ENCODE assay signal across 26 mouse cellular contexts in the genomic region with DNA sequence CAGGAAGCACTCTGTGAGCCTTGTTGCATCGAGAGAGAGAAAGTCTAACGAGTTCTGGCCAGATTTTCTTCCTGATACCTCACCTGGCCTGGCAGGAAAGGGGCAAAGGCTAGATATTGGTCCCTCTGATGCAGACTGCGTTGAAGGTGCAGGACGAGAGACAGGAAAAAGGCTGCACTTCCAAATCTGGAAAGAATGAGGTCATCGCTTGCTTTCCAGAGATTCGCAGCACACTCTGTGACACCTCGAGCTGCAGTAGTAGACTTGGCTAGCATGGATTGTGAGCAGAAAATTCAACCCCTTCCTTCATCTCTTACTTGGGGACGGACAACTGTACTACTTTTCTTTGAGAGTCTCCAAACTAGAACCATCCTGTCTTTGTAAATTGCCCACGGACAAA. TPM values are rescaled to one million over a fixed set of nuclear protein-coding genes. Genes with fewer than 3 reads are reported as not detected.
A peak's percentile ranks its signal among the peaks of the same experiment; 100 is the strongest.
DNase-seq lines count a peak whose midpoint lies in the region; ATAC-seq and TF ChIP-seq lines count a peak whose summit lies in the region.
"Had no signal": no experiment of that assay in that cellular context is flagged by ENCODE, and none has a peak within 500 bp of the region (broad histone marks: within the 10 kb centered on the region; RNA-seq: fewer than 3 reads in every experiment).

No protein-coding gene starts in this region.

- no peak for ATAC-seq in heart, embryonic 16.5 days (replicated peaks; ENCODE audit: extremely low read depth, insufficient read depth, low FRiP score)
- peak; percentile 51 for ATAC-seq in Patski
- ATAC-seq: forebrain, embryonic 15.5 days; inflammation-experienced regulatory T-cells, adult 6 months had no signal

- no peaks in the 10 kb centered on the region for H3K36me3 ChIP-seq in heart, embryonic 10.5 days
- H3K36me3 ChIP-seq in heart, embryonic 16.5 days (ENCODE audit: control insufficient read depth, insufficient read depth), result no peaks in the 10 kb centered on the region
- H3K36me3 ChIP-seq in small intestine, adult 2 months (ENCODE audit: control insufficient read depth, insufficient read depth, low read length), result no peaks in the 10 kb centered on the region
- H3K36me3 ChIP-seq: embryonic facial prominence, embryonic 15.5 days; forebrain, embryonic 15.5 days; hindbrain, embryonic 13.5 days had no signal

- no peak for DNase-seq in heart, embryonic 10.5 days (ENCODE audit: low spot score)
- no peak for DNase-seq in heart, postnatal 36 days
- no peak for DNase-seq in heart, postnatal 14 days
- DNase-seq in Patski (ENCODE audit: low read depth, low spot score), result no peak
- DNase-seq in gastrocnemius, postnatal 36 days, result no peak
- no peak for DNase-seq in layer of hippocampus, adult 2 months (ENCODE audit: low spot score in 2 of 2)
- DNase-seq: adrenal gland, postnatal 25 days; cerebellum, adult 9-11 months; gastrocnemius, postnatal 10 days; heart, adult 2 months; kidney, postnatal 25 days; lung, postnatal 10 days; thymus, adult 18-20 months; thymus, postnatal 36 days had no signal

- H3K4me1 ChIP-seq in heart, embryonic 10.5 days, result 0 out of 2 replicates have a peak, but pooled peaks cover 9% of the 10 kb centered on the region
- peaks cover 2% of the 10 kb centered on the region; the same call in 1 of the 2 replicates for H3K4me1 ChIP-seq in heart, embryonic 16.5 days (ENCODE audit: control insufficient read depth, insufficient read depth, low read length)
- H3K4me1 ChIP-seq in small intestine, adult 2 months (ENCODE audit: control insufficient read depth, insufficient read depth, insufficient read length, low read length), result peaks cover 11% of the 10 kb centered on the region

- peak overlapping the region; percentile 30; the same call in 1 of the 2 replicates for H3K4me3 ChIP-seq in heart, embryonic 10.5 days
- H3K4me3 ChIP-seq in heart, embryonic 16.5 days (ENCODE audit: low read length), result peak overlapping the region; percentile 6; the same call in 1 of the 2 replicates
- H3K4me3 ChIP-seq in small intestine, adult 2 months (ENCODE audit: low read depth, low read length), result no peak overlapping the region
- no peak overlapping the region for H3K4me3 ChIP-seq in layer of hippocampus, adult 2 months
- H3K4me3 ChIP-seq: embryonic facial prominence, embryonic 15.5 days; forebrain, embryonic 15.5 days; heart, adult 2 months; hindbrain, embryonic 13.5 days; left cerebral cortex, adult 2 months had no signal

- in situ Hi-C loops in Patski (cut with MboI; ENCODE audit: low pct_unique_long_range_greater_than_20kb), result no loop called here

- no peak for TF ChIP-seq POLR2A in small intestine, adult 2 months (IDR thresholded peaks at IDR 0.05; ENCODE audit: low read depth, low read length)

- CTCF ChIA-PET in Patski (lab: Charles Lee), result no interaction called here

- peaks cover 32% of the 10 kb centered on the region for H3K27me3 ChIP-seq in heart, embryonic 10.5 days (ENCODE audit: insufficient read depth, poor library complexity, severe bottlenecking)
- peaks cover 23% of the 10 kb centered on the region for H3K27me3 ChIP-seq in heart, embryonic 16.5 days (ENCODE audit: control insufficient read depth, insufficient read depth, low read length)
- peaks cover 28% of the 10 kb centered on the region for H3K27me3 ChIP-seq in Patski
- H3K27me3 ChIP-seq in small intestine, adult 2 months (ENCODE audit: control insufficient read depth, insufficient read depth, low read length), result peaks cover 3% of the 10 kb centered on the region; the same call in 1 of the 2 replicates

- intact Hi-C loops in heart, postnatal 36 days (cut with DNase I), result no loop called here
- intact Hi-C loops in heart, postnatal 14 days (cut with DNase I), result no loop called here
- intact Hi-C loops in gastrocnemius, postnatal 36 days (cut with DNase I), result no loop called here

- 9% methylated on average over 9 of the region's 9 CpGs for WGBS in heart, embryonic 10.5 days
- 6% methylated on average over 9 of the region's 9 CpGs for WGBS in heart, embryonic 16.5 days
- WGBS in small intestine, adult 2 months, result 8% methylated on average over 9 of the region's 9 CpGs

- H3K9ac ChIP-seq in heart, embryonic 16.5 days (ENCODE audit: low read length), result no peak overlapping the region
- H3K9ac ChIP-seq: embryonic facial prominence, embryonic 15.5 days; forebrain, embryonic 15.5 days; hindbrain, embryonic 13.5 days had no signal

- H3K4me2 ChIP-seq in heart, embryonic 16.5 days (ENCODE audit: low read depth, low read length), result peak overlapping the region; percentile 33; the same call in 1 of the 2 replicates
- H3K4me2 ChIP-seq: embryonic facial prominence, embryonic 15.5 days; forebrain, embryonic 15.5 days; hindbrain, embryonic 13.5 days; midbrain, embryonic 11.5 days had no signal

- no peak overlapping the region for H3K27ac ChIP-seq in heart, embryonic 10.5 days
- H3K27ac ChIP-seq in heart, embryonic 16.5 days (ENCODE audit: low read length), result no peak overlapping the region
- H3K27ac ChIP-seq in small intestine, adult 2 months (ENCODE audit: insufficient read depth, low read depth, low read length), result peak overlapping the region; percentile 40; the same call in 1 of the 2 replicates
- no peak overlapping the region for H3K27ac ChIP-seq in layer of hippocampus, adult 2 months
- H3K27ac ChIP-seq: embryonic facial prominence, embryonic 15.5 days; forebrain, embryonic 15.5 days; heart, adult 2 months; hindbrain, embryonic 13.5 days; left cerebral cortex, adult 2 months had no signal

- no peak for TF ChIP-seq CTCF in Patski (IDR thresholded peaks at IDR 0.05)
- TF ChIP-seq CTCF in small intestine, adult 2 months (IDR thresholded peaks at IDR 0.05; ENCODE audit: extremely low read depth, insufficient read length, insufficient replicate concordance, low read depth, low read length), result no peak
- TF ChIP-seq CTCF in layer of hippocampus, adult 2 months (conservative IDR thresholded peaks at IDR 0.05), result no peak

- POLR2A ChIA-PET in Patski (lab: Charles Lee), result interaction anchor here (0.7 kb wide), 1 partner anchor 60 kb away, joined by 3 read pairs; no protein-coding TSS in a partner anchor

- no peaks in the 10 kb centered on the region for H3K9me3 ChIP-seq in heart, embryonic 10.5 days
- no peaks in the 10 kb centered on the region for H3K9me3 ChIP-seq in heart, embryonic 16.5 days (replicated peaks; ENCODE audit: control insufficient read depth, low read length)
- H3K9me3 ChIP-seq: embryonic facial prominence, embryonic 15.5 days; forebrain, embryonic 15.5 days; hindbrain, embryonic 13.5 days had no signal

RNA-seq across cellular contexts. Expression of gene Ttc6, which starts 7.9 kb away (rescaled TPM):
- 0.25 and 0.62 TPM in 2 replicates for polyA plus RNA-seq in heart, embryonic 10.5 days (2016; fragmentation: Nextera tagmentation; extraction: Ambion mirVana)
- not detected for total RNA-seq in heart, postnatal 36 days (2021)
- 0.09 and 0.57 TPM in 2 replicates for polyA plus RNA-seq in heart, embryonic 16.5 days (2015; fragmentation: Nextera tagmentation; extraction: Ambion mirVana)
- total RNA-seq in heart, postnatal 14 days (2021), result not detected
- 0.05 TPM for polyA plus RNA-seq in Patski (2021)
- polyA plus RNA-seq in small intestine, adult 2 months (2012; rRNA removed), result 0.72 and 1.3 TPM in 2 replicates
- total RNA-seq in gastrocnemius, postnatal 36 days (2021), result not detected
- total RNA-seq in layer of hippocampus, adult 2 months (2021), result under 1 TPM; 0.22 to 0.23 TPM
- total RNA-seq: adrenal gland, postnatal 25 days; common myeloid progenitor, adult 5-6 weeks; gastrocnemius, postnatal 10 days; heart, adult 2 months; megakaryocyte progenitor cell, adult 5-6 weeks; neutrophil, adult 5-6 weeks had no signal
- polyA plus RNA-seq: inflammation-experienced regulatory T-cells, adult 6 months had no signal

RNA-seq across cellular contexts. Expression of gene Foxa1, which starts 25.1 kb away (rescaled TPM):
- polyA plus RNA-seq in heart, embryonic 10.5 days (2016; fragmentation: Nextera tagmentation; extraction: Ambion mirVana), result 0.09 and 0.77 TPM in 2 replicates
- not detected for total RNA-seq in heart, postnatal 36 days (2021)
- polyA plus RNA-seq in heart, embryonic 16.5 days (2015; fragmentation: Nextera tagmentation; extraction: Ambion mirVana), result 0.18 and 0.74 TPM in 2 replicates
- total RNA-seq in heart, postnatal 14 days (2021), result under 1 TPM in 1 of 2 experiments, not detected in 1; 0.33 TPM
- polyA plus RNA-seq in Patski (2021), result 0.80 TPM
- polyA plus RNA-seq in small intestine, adult 2 months (2012; rRNA removed), result 17.0 and 17.7 TPM in 2 replicates
- not detected for total RNA-seq in gastrocnemius, postnatal 36 days (2021)
- total RNA-seq in layer of hippocampus, adult 2 months (2021), result not detected
- total RNA-seq: adrenal gland, postnatal 25 days; common myeloid progenitor, adult 5-6 weeks; gastrocnemius, postnatal 10 days; heart, adult 2 months; left cerebral cortex, adult 2 months; left cerebral cortex, postnatal 36 days; neutrophil, adult 5-6 weeks had no signal
- polyA plus RNA-seq: inflammation-experienced regulatory T-cells, adult 6 months had no signal

Comparison
In these comparisons a context has a peak if more than half of its experiments do, and no peak if none do; other contexts are left out.
1. H3K4me3 ChIP-seq: peak in heart, embryonic 10.5 days (single experiment) and heart, embryonic 16.5 days (single experiment); none in small intestine, adult 2 months (single experiment) and layer of hippocampus, adult 2 months (single experiment).